Mouse (Mus musculus) right cerebral cortex, postnatal 14 days (tissue): ENCODE measurements around the gene Slc26a3.
A peak's percentile ranks its signal among the peaks of the same experiment; 100 is the strongest.
"Not testable (repeated sequence)": the region's sequence is repeated elsewhere in the genome, so short reads cannot be mapped to it uniquely, and the experiment has no call there.

Experiments used
- DNase-seq: peaks from one replicate; pipeline ENCODE4 v3.0.0; 2022

The Slc26a3 gene

GRCm38 (mm10) chr12:31437791-31438190 lies 47.1 kb downstream of the Slc26a3 start:
- DNase-seq = no peak

GRCm38 (mm10) chr12:31439612-31440011 lies 48.9 kb downstream of the Slc26a3 start:
- no peak for DNase-seq

- DNase-seq = no peak
Observed at GRCm38 (mm10) chr12:31444131-31444546, 53.5 kb downstream of the Slc26a3 start.

DNA sequence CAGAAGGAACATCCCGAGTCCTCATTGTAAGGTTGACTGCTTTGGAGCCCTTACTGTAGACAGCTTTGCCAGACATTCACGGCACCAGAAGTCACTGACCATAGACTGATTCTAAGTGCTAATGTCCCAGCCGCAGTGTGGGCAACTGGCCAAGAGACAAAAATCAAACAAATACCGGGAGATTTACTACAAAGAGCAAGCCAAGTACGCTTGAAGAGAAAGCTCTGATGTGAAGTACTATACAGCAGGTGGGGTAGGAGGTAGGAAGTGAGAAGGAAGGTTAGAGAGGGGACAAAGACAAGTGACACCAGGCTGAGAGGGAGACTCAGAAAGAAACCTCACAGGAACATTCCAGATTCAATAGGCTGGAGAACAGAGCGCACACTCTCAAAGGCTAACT lies 54.2 kb downstream of the Slc26a3 start:
- DNase-seq = no peak

DNA sequence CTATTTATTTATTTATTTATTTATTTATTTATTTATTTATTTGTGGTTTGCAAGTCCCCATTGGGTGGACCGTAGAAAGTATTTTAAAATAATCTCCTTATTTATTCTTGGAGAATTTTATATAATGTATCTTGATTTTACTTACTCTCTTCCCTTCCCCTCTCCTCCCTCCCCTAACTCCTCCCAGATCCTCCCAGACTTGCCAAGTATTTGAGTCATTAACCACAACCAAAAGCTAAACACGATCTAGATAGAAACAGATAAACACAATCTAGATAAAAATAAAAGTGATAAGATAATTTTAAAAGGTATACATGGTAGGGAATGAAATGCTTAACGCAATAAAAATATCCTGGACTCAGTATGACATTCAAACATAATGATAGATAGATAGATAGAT lies 58.7 kb downstream of the Slc26a3 start:
- DNase-seq = no peak

DNA sequence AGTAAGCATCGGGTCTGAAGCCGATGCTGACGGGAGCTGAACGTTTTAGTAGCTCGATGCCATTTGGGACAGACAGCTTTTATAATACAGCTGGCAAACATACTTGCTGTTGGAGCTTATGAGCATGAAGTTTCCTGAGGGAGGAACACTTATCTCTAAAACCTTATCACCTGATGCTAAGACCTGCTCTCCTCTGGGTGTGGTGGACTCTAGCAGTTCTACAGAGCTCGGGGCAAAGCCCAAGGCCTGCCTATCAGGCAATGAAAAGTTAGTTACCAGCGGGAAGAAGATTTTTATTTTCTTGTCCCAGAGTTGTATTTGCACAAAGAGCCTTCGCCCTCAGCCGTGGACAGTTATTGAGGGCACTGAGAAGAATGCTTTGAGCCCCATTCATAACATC lies 65.6 kb downstream of the Slc26a3 start:
- no peak for DNase-seq

DNA sequence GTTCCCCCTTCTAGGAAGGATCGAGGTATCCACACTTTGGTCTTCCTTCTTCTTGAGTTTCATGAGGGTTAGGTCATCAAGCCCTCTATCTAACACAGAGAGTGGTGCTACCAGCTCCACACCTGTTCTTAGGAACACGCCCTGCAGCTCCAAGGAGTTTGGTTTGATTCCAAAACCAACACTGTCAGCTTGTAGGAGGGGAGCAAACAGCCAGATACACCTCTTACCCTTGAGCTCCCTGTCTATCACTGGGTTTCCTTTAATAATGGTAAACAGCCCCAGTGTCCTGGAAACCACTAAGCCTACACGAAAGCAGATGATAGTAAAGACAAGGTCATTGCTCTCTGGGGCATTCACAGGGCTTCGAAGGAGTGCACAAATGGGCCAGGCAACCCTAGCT lies 67.8 kb downstream of the Slc26a3 start:
- no peak for DNase-seq

- not testable (repeated sequence) for DNase-seq
Observed at GRCm38 (mm10) chr12:31460270-31460669, 69.6 kb downstream of the Slc26a3 start.

GRCm38 (mm10) chr12:31461371-31461770 lies 70.7 kb downstream of the Slc26a3 start:
- DNase-seq = no peak

DNA sequence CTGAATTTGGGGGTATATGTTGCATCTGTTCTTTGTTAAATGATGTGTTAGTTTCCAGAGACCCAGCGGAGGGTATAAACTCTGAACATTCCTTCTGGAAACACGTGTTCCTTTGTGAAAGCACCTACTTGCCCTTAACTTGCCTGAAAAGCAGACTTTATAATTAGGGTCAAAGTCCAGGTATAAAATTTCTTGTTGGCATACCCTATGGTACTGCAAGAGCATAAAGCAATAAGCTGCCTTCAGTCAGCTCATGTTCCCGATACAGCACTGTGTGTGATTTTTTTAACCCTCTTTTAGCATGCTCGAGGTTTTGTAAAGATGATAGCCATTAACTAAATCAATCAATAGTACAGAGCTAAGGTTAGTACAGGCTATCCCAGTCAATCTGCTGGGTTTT lies 71.9 kb downstream of the Slc26a3 start:
- no peak for DNase-seq

- not testable (repeated sequence) for DNase-seq
Observed at GRCm38 (mm10) chr12:31478182-31478581, 87.5 kb downstream of the Slc26a3 start.

GRCm38 (mm10) chr12:31486431-31486830 lies 95.8 kb downstream of the Slc26a3 start:
- DNase-seq = no peak

- DNase-seq = no peak
Observed at GRCm38 (mm10) chr12:31498936-31499313, 108.3 kb downstream of the Slc26a3 start.

DNA sequence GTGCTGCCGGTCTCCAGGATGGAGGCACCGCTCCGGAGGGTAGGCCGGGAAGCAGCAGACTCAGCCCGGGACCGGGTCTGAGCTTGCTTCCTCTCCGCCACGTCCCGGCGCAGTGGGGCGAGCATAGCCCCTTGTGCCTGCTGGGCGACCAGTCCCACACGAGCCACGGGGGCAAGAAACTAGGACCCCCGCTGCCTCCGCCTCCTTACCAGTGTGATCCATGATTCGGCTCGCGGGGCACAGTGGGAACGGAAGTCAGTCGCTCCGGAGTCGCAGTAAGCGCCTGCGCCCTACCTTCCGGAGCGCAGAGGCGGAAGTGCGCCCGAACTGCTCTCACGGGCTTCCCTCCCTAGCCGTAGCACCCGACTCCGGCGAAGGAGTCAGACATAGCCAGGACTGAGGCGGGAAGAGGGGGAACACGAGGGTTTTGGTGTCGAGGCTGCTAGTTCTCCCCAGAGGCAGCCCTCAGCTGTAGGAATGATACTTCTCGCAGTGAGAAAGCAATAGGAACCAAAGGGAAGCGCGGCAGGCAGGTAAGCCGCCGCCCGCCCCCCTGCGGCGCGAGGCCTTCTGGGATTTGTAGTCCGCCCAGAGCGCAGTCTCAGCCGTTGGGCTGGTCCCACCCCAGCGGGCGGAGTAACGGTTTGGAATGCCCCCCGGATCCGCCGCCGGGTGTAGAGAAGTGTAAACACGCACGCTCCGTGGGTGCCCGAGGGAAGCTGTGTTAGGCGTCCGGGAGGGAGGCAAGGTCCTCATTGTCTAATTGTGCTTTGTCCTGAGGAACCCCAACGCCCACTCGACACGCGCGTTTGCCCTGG lies 108.9 kb downstream of the Slc26a3 start, which contains the start of gene Cbll1:
TSS of gene Cbll1 (minus strand) at position 303 of the 818 bp plus-strand sequence.
- peak; percentile 94 for DNase-seq

GRCm38 (mm10) chr12:31500196-31500595 lies 109.5 kb downstream of the Slc26a3 start:
- DNase-seq = no peak

DNA sequence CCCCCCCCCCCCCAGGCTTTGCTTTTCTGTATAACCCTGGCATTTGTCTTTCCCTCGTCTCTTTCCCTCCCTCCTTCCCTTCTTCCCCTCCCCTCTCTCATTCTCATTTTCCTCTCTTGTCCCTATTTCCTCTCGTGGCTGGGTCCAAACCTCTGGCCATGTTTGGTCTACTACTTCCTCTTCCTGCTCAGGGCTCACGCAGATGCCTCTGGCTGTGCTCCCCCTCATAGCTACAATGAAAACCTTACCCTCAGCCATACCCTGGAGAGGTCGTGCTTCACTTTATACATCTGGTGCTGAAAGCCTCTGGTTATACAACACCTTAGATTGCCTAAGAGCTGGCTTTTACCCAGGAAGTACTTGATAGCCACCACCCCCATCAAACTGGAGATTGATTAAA lies 110.6 kb downstream of the Slc26a3 start:
- no peak for DNase-seq

GRCm38 (mm10) chr12:31503211-31503610 lies 112.5 kb downstream of the Slc26a3 start:
- DNase-seq = no peak

- peak; percentile 23 for DNase-seq
Observed at GRCm38 (mm10) chr12:31507718-31508364, 117.2 kb downstream of the Slc26a3 start.

- DNase-seq = no peak
Observed at GRCm38 (mm10) chr12:31508496-31508895, 117.8 kb downstream of the Slc26a3 start.

DNA sequence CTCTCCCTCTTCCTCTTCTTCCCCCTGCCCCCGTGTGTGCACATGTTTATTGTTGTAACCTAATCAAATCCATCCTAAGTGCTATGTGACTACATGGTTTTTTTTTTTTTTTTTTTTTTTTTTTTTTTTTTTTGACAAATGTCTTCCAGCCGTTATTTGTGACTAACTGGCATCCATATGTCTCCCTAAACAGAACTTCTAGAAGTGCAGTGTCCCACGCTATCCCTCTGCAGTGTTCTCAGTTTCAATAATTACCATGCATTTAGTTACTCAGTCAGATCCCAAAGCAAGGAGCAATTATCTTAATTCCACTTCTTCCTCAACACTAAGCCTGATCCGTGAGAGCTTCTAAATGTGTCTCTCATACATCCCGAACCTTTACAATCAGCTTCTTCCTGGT lies 120.5 kb downstream of the Slc26a3 start:
- no peak for DNase-seq

- no peak for DNase-seq
Observed at GRCm38 (mm10) chr12:31512634-31513411, 122.2 kb downstream of the Slc26a3 start.

GRCm38 (mm10) chr12:31513724-31514503 lies 123.2 kb downstream of the Slc26a3 start:
- no peak for DNase-seq

DNA sequence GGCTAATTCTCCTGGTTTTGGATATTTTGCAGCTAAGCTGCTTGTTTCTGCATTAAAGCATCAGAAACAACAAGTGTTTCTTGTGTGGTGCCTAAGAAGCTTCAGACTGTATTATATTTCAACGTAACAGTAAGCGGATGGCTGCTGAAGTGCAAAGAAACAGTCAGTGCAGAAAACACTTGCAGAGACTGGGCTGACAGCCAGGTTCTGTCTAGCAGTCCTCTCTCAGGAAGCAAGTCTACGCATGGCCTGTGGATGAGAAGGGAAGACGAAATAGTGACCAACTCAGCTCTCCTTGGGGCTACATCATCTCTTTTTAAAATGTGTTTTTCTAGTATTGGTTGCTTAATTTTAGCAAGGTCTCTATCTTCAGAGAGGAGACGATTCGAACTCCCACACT lies 129.4 kb downstream of the Slc26a3 start:
- DNase-seq = peak; percentile 36
